Mouse (Mus musculus) lung, postnatal 0 days (tissue): ENCODE measurements at regions not wholly inside any gene's neighbourhood (a gene's known extent, or its start where the extent isn't known, plus 50 kb on each side); places are given as distances from the start of the nearest gene placed in this dataset.

Source experiments
- CTCF ChIP-seq: IDR thresholded peaks from 2 replicates; pipeline ENCODE4 v1.5.1; 2016; ENCODE audit warnings: antibody characterized with exemption, mild to moderate bottlenecking
- EP300 ChIP-seq: IDR thresholded peaks from 2 replicates; pipeline ENCODE4 v1.6.1; 2016; ENCODE audit warnings: antibody characterized with exemption, mild to moderate bottlenecking, control low read depth

DNA sequence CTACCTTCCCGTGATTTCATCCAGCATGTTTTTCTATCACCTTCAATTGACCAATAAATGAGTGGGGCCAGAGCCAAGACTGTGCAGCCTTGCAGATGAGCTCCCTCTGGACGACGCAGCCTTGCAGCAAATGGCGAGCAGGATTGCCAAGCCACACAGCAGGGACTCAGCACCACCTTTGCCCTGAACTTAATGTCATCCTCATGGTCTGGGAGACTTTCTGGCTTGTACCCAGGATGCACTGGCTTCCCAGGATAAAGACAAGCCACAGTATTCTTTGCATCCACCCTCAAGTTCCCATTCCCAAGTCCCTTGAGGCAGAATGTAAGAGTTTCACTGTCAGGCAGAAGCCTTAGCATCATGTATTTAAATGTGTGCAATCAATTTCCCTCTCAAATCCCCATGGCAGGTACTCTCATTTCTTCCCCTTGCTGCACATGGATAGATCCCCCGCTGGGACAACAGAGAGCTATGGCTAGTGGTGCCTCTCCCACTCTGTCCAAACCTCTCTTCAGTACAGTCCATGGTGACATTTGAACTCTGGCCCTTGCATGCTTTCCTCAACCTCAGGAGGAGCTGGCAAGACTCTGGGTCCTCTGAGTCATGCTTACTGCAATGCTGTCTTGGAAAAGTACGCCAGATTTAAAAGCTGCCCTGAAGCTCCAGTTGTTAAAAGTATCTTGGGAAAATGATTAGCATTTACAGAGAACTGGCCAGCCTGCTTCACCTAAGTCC is 252.2 kb upstream of the Hnrnpa3 start:
- no peak for TF ChIP-seq EP300
- no peak for TF ChIP-seq CTCF
